Mouse (Mus musculus) liver, embryonic 15.5 days (tissue): Measurements from ENCODE around the gene Krt86. TPM values are rescaled to one million over a fixed set of nuclear protein-coding genes. Genes with fewer than 3 reads are reported as not detected.
A peak's percentile ranks its signal among the peaks of the same experiment; 100 is the strongest.

Source experiments
- ATAC-seq: fragments of 200-750 bp; cut with Nextera tagmentation; 2 replicates; pipeline ENCODE4 v1.8.0; 2017; ENCODE audit warnings: moderate number of reproducible peaks, mild to moderate bottlenecking, moderate library complexity; ENCODE audit not compliant: insufficient read depth
- H3K27ac ChIP-seq: fragments of 300-500 bp; sonication (generic); replicated peaks from 2 replicates; pipeline ENCODE4 v1.5.1; 2015; ENCODE audit warnings: mild to moderate bottlenecking, inconsistent platforms
- H3K27me3 ChIP-seq: fragments of 300-500 bp; sonication (generic); 2 replicates; pipeline ENCODE4 v1.6.1; 2015; ENCODE audit warnings: mild to moderate bottlenecking, inconsistent platforms
- H3K36me3 ChIP-seq: fragments of 300-500 bp; sonication (generic); replicated peaks from 2 replicates; pipeline ENCODE4 v1.6.1; 2015; ENCODE audit warnings: moderate library complexity, mild to moderate bottlenecking, inconsistent platforms
- H3K4me1 ChIP-seq: fragments of 300-500 bp; sonication (generic); replicated peaks from 2 replicates; pipeline ENCODE4 v1.6.1; 2015; ENCODE audit warnings: inconsistent platforms
- H3K4me2 ChIP-seq: fragments of 300-500 bp; sonication (generic); 2 replicates; pipeline ENCODE4 v1.6.1; 2015; ENCODE audit warnings: moderate library complexity, mild to moderate bottlenecking, inconsistent platforms
- H3K4me3 ChIP-seq: fragments of 300-500 bp; sonication (generic); replicated peaks from 2 replicates; pipeline ENCODE4 v1.5.1; 2015; ENCODE audit warnings: mild to moderate bottlenecking, inconsistent platforms
- H3K9ac ChIP-seq: fragments of 300-500 bp; sonication (generic); 2 replicates; pipeline ENCODE4 v1.6.1; 2015; ENCODE audit warnings: moderate library complexity, mild to moderate bottlenecking, inconsistent platforms
- H3K9me3 ChIP-seq: fragments of 300-500 bp; sonication (generic); replicated peaks from 2 replicates; pipeline ENCODE4 v1.6.1; 2016; ENCODE audit warnings: inconsistent platforms
- WGBS: fragments of 180-500 bp; shearing (Covaris S2); methylation state at CpG from one replicate; pipeline ENCODE4 v1.1.7; 2015; ENCODE audit warnings: mixed read lengths; ENCODE audit not compliant: insufficient replicate concordance; 5-methylcytosine and 5-hydroxymethylcytosine counted together
- polyA plus RNA-seq: library from polyadenylated mRNA; unstranded; fragments of >200 nt; fragmentation: Nextera tagmentation; extraction: Ambion mirVana; gene quantifications from 2 replicates; pipeline ENCODE4 v1.2.1, GENCODE M21; 2015

The Krt86 gene
- polyA plus RNA-seq, 1 experiment from 2014 or later, result not detected

- no peak overlapping the region for H3K9ac ChIP-seq
- H3K36me3 ChIP-seq, result no peaks in the 10 kb centered on the region
- H3K4me3 ChIP-seq, result no peak overlapping the region
- H3K9me3 ChIP-seq, result no peaks in the 10 kb centered on the region
- no peaks in the 10 kb centered on the region for H3K4me1 ChIP-seq
- H3K27ac ChIP-seq, result no peak overlapping the region
- no peak for ATAC-seq
- no peak overlapping the region for H3K4me2 ChIP-seq
- WGBS, result 62% methylated on average over 16 of the region's 16 CpGs
- 0 out of 2 replicates have a peak, but pooled peaks cover 4% of the 10 kb centered on the region for H3K27me3 ChIP-seq
Measured at GRCm38 (mm10) chr15:101458361-101458930, 14.8 kb upstream of the Krt86 start.

- Histone ChIP-seq H3K36me3 (no peaks in the 10 kb centered on the region), H3K27me3 (0 out of 2 replicates have a peak, but pooled peaks cover 4% of the 10 kb centered on the region), H3K4me1 (no peaks in the 10 kb centered on the region), H3K27ac (no peak overlapping the region), H3K4me3 (no peak overlapping the region), H3K9me3 (no peaks in the 10 kb centered on the region), H3K9ac (no peak overlapping the region), H3K4me2 (no peak overlapping the region)
- 70% methylated on average over 14 of the region's 14 CpGs for WGBS
- no peak for ATAC-seq
Measured at GRCm38 (mm10) chr15:101459283-101459682, 14.0 kb upstream of the Krt86 start.

- H3K27me3 ChIP-seq, result 0 out of 2 replicates have a peak, but pooled peaks cover 4% of the 10 kb centered on the region
- no peaks in the 10 kb centered on the region for H3K9me3 ChIP-seq
- no peak within 1 kb of the TSS for H3K4me2 ChIP-seq
- no peak within 1 kb of the TSS for H3K9ac ChIP-seq
- H3K36me3 ChIP-seq, result no peaks in the 10 kb centered on the region
- H3K27ac ChIP-seq, result no peak within 1 kb of the TSS
- 80% methylated on average over 13 of the region's 13 CpGs for WGBS
- no peaks in the 10 kb centered on the region for H3K4me1 ChIP-seq
- no peak within 1 kb of the TSS for H3K4me3 ChIP-seq
- no peak for ATAC-seq
Measured at GRCm38 (mm10) chr15:101463651-101464050, 9.6 kb upstream of the Krt86 start, which contains the start of gene Krt81. Gene Krt81 (minus strand): TSS chr15:101463751.

GRCm38 (mm10) chr15:101469093-101469492 is 4.2 kb upstream of the Krt86 start:
- H3K36me3 ChIP-seq, result no peaks in the 10 kb centered on the region
- no peak overlapping the region for H3K27ac ChIP-seq
- H3K4me3 ChIP-seq, result no peak overlapping the region
- H3K4me1 ChIP-seq, result no peaks in the 10 kb centered on the region
- H3K9ac ChIP-seq, result no peak overlapping the region
- no peaks in the 10 kb centered on the region for H3K27me3 ChIP-seq
- 29% methylated on average over 4 of the region's 4 CpGs for WGBS
- no peak overlapping the region for H3K4me2 ChIP-seq
- ATAC-seq, result no peak
- H3K9me3 ChIP-seq, result no peaks in the 10 kb centered on the region

GRCm38 (mm10) chr15:101479007-101479665 is 5.9 kb downstream of the Krt86 start:
- Histone ChIP-seq H3K27me3 (peaks cover 19% of the 10 kb centered on the region; the same call in 1 of the 2 replicates), H3K36me3 (no peaks in the 10 kb centered on the region), H3K9me3 (no peaks in the 10 kb centered on the region), H3K4me2 (peak overlapping the region; percentile 15), H3K9ac (no peak overlapping the region), H3K4me3 (0 out of 2 replicates have a peak overlapping the region, but pooled peaks have one; percentile 10), H3K4me1 (no peaks in the 10 kb centered on the region), H3K27ac (no peak overlapping the region)
- WGBS, result 8% methylated on average over 31 of the region's 31 CpGs
- no peak for ATAC-seq

GRCm38 (mm10) chr15:101479666-101480060 is 6.4 kb downstream of the Krt86 start:
- Histone ChIP-seq H3K9ac (no peak overlapping the region), H3K4me1 (no peaks in the 10 kb centered on the region), H3K27me3 (peaks cover 19% of the 10 kb centered on the region; the same call in 1 of the 2 replicates), H3K9me3 (no peaks in the 10 kb centered on the region), H3K4me3 (no peak overlapping the region), H3K27ac (no peak overlapping the region), H3K4me2 (0 out of 2 replicates have a peak overlapping the region, but pooled peaks have one; percentile 15), H3K36me3 (no peaks in the 10 kb centered on the region)
- WGBS, result 32% methylated on average over 11 of the region's 11 CpGs
- no peak for ATAC-seq

GRCm38 (mm10) chr15:101482056-101482455 is 8.8 kb downstream of the Krt86 start:
- 21% methylated on average over 4 of the region's 4 CpGs for WGBS
- no peaks in the 10 kb centered on the region for H3K9me3 ChIP-seq
- no peak for ATAC-seq
- peaks cover 19% of the 10 kb centered on the region; the same call in 1 of the 2 replicates for H3K27me3 ChIP-seq
- H3K27ac ChIP-seq, result no peak overlapping the region
- no peaks in the 10 kb centered on the region for H3K36me3 ChIP-seq
- no peak overlapping the region for H3K4me3 ChIP-seq
- H3K4me1 ChIP-seq, result 0 out of 2 replicates have a peak, but pooled peaks cover 2% of the 10 kb centered on the region
- H3K4me2 ChIP-seq, result no peak overlapping the region
- no peak overlapping the region for H3K9ac ChIP-seq

GRCm38 (mm10) chr15:101483646-101484045 is 10.4 kb downstream of the Krt86 start:
- Histone ChIP-seq H3K4me1 (0 out of 2 replicates have a peak, but pooled peaks cover 2% of the 10 kb centered on the region), H3K9me3 (no peaks in the 10 kb centered on the region), H3K4me3 (no peak overlapping the region), H3K9ac (no peak overlapping the region), H3K4me2 (no peak overlapping the region), H3K36me3 (no peaks in the 10 kb centered on the region), H3K27me3 (peaks cover 12% of the 10 kb centered on the region; the same call in 1 of the 2 replicates), H3K27ac (no peak overlapping the region)
- 50% methylated on average over 1 of the region's 1 CpGs for WGBS
- ATAC-seq, result no peak

- no peak overlapping the region for H3K4me2 ChIP-seq
- H3K36me3 ChIP-seq, result no peaks in the 10 kb centered on the region
- 40% methylated on average over 1 of the region's 1 CpGs for WGBS
- H3K27me3 ChIP-seq, result no peaks in the 10 kb centered on the region
- no peak overlapping the region for H3K27ac ChIP-seq
- H3K9me3 ChIP-seq, result no peaks in the 10 kb centered on the region
- H3K4me1 ChIP-seq, result 0 out of 2 replicates have a peak, but pooled peaks cover 2% of the 10 kb centered on the region
- H3K4me3 ChIP-seq, result no peak overlapping the region
- ATAC-seq, result no peak
- no peak overlapping the region for H3K9ac ChIP-seq
Measured at GRCm38 (mm10) chr15:101484939-101485338, 11.7 kb downstream of the Krt86 start.

- 42% methylated on average over 11 of the region's 11 CpGs for WGBS
- no peak overlapping the region for H3K4me2 ChIP-seq
- no peak for ATAC-seq
Measured at GRCm38 (mm10) chr15:101485911-101486635, 12.8 kb downstream of the Krt86 start.

GRCm38 (mm10) chr15:101491431-101491830 is 18.2 kb downstream of the Krt86 start, which contains the start of gene Krt83:
Gene Krt83 (minus strand): TSS chr15:101491512.
- H3K4me3 ChIP-seq, result no peak within 1 kb of the TSS
- H3K9me3 ChIP-seq, result no peaks in the 10 kb centered on the region
- no peaks in the 10 kb centered on the region; the same call in 1 of the 2 replicates for H3K27me3 ChIP-seq
- ATAC-seq, result no peak
- no peak within 1 kb of the TSS for H3K27ac ChIP-seq
- no peaks in the 10 kb centered on the region for H3K36me3 ChIP-seq
- H3K4me2 ChIP-seq, result no peak within 1 kb of the TSS
- WGBS, result 78% methylated on average over 6 of the region's 6 CpGs
- H3K9ac ChIP-seq, result no peak within 1 kb of the TSS
- no peaks in the 10 kb centered on the region for H3K4me1 ChIP-seq

More at GRCm38 (mm10) chr15:101485911-101486635, 12.8 kb downstream of the Krt86 start:
- Histone ChIP-seq H3K36me3 (no peaks in the 10 kb centered on the region), H3K27me3 (no peaks in the 10 kb centered on the region), H3K27ac (no peak overlapping the region), H3K9ac (no peak overlapping the region), H3K4me3 (no peak overlapping the region), H3K9me3 (no peaks in the 10 kb centered on the region), H3K4me1 (0 out of 2 replicates have a peak, but pooled peaks cover 2% of the 10 kb centered on the region)
